Mouse (Mus musculus) cerebellum, adult 2 months (tissue): ENCODE measurements around the gene Chrna1. TPM values are rescaled to one million over a fixed set of nuclear protein-coding genes. Genes with fewer than 3 reads are reported as not detected.

Source experiments
- DNase-seq, 2 experiments: peaks; one replicate each; pipeline ENCODE4 v3.0.0; 2021
- H3K27ac ChIP-seq: fragments of 200-500 bp; 2 replicates; pipeline ENCODE4 v1.5.1; 2012; ENCODE audit warnings: low read length, control low read depth, inconsistent platforms; ENCODE audit not compliant: insufficient read depth
- H3K27me3 ChIP-seq: fragments of 200-500 bp; 2 replicates; pipeline ENCODE4 v1.6.1; 2012; ENCODE audit warnings: inconsistent platforms, mild to moderate bottlenecking, low read length, moderate library complexity; ENCODE audit not compliant: control insufficient read depth, insufficient read depth
- H3K4me1 ChIP-seq: fragments of 200-500 bp; 2 replicates; pipeline ENCODE4 v1.6.1; 2011; ENCODE audit warnings: low read length; ENCODE audit not compliant: control insufficient read depth, insufficient read depth
- H3K4me3 ChIP-seq: fragments of 200-500 bp; replicated peaks from 2 replicates; pipeline ENCODE3; 2011; ENCODE audit warnings: mild to moderate bottlenecking, low read depth, low read length, control low read depth; ENCODE audit not compliant: insufficient read depth
- CTCF ChIP-seq: fragments of 200-500 bp; IDR thresholded peaks from 2 replicates; pipeline ENCODE4 v1.5.1; 2011; ENCODE audit warnings: low read depth, mild to moderate bottlenecking, control low read depth, low read length, moderate library complexity, borderline replicate concordance; ENCODE audit not compliant: insufficient read depth
- POLR2A ChIP-seq: fragments of 200-500 bp; IDR thresholded peaks from 2 replicates; pipeline ENCODE4 v1.6.1; 2011; ENCODE audit warnings: low read length, control low read depth, borderline replicate concordance; ENCODE audit not compliant: insufficient read depth
- WGBS: fragments of 180-500 bp; shearing (Covaris S2); methylation state at CpG from one replicate; pipeline ENCODE4 v1.1.7; 2018; 5-methylcytosine and 5-hydroxymethylcytosine counted together
- polyA plus RNA-seq: library from polyadenylated mRNA; depleted of rRNA; stranded (reverse); fragments of >200 nt; gene quantifications from 2 replicates; pipeline ENCODE4 v1.2.3, GENCODE M21; 2012

Chrna1 gene
- polyA plus RNA-seq, 1 experiment, result 0.08 TPM

- H3K4me1 ChIP-seq, result no peaks in the 10 kb centered on the region; the same call in 1 of the 2 replicates
- TF ChIP-seq CTCF (no peak), POLR2A (no peak)
- no peak overlapping the region for H3K27ac ChIP-seq
- 91% methylated on average over 3 of the region's 3 CpGs for WGBS
- H3K4me3 ChIP-seq, result no peak overlapping the region
- H3K27me3 ChIP-seq, result no peaks in the 10 kb centered on the region
- no peak for DNase-seq
Measured at GRCm38 (mm10) chr2:73609724-73610210, 29.6 kb upstream of the Chrna1 start.

- Histone ChIP-seq H3K27me3 (no peaks in the 10 kb centered on the region), H3K4me3 (no peak overlapping the region), H3K27ac (no peak overlapping the region), H3K4me1 (no peaks in the 10 kb centered on the region; the same call in 1 of the 2 replicates)
- DNase-seq, result no peak
- WGBS, result 48% methylated on average over 5 of the region's 5 CpGs
- TF ChIP-seq CTCF (no peak), POLR2A (no peak)
Measured at GRCm38 (mm10) chr2:73609067-73609723, 29.1 kb upstream of the Chrna1 start.

DNA sequence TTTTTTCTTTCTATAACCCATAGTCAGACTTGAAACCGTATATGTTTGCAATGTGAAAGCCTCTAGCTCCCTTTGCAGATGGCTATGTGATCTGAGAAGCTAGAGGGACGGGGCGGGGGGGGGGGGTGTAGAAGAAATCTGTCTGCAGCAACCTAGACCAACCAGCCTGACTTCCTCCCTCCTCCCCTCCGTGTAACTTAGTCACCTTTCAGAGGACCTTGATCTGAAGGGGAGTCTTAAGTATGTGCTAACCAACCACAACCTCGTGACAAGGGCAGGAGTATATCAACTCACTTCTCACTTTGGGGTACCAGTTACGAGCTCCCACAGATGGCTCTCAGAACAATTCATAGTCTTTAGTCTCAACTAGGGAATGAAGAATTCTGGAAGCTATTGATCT is 28.3 kb upstream of the Chrna1 start:
- WGBS, result 89% methylated on average over 6 of the region's 6 CpGs
- no peaks in the 10 kb centered on the region; the same call in 1 of the 2 replicates for H3K4me1 ChIP-seq
- DNase-seq, result no peak
- no peaks in the 10 kb centered on the region for H3K27me3 ChIP-seq
- no peak overlapping the region for H3K27ac ChIP-seq
- TF ChIP-seq POLR2A (no peak), CTCF (no peak)
- H3K4me3 ChIP-seq, result no peak overlapping the region

GRCm38 (mm10) chr2:73607609-73608008 is 27.5 kb upstream of the Chrna1 start:
- TF ChIP-seq POLR2A (no peak), CTCF (no peak)
- no peak for DNase-seq
- Histone ChIP-seq H3K27ac (no peak overlapping the region), H3K27me3 (no peaks in the 10 kb centered on the region), H3K4me3 (no peak overlapping the region), H3K4me1 (no peaks in the 10 kb centered on the region; the same call in 1 of the 2 replicates)
- WGBS, result 55% methylated on average over 4 of the region's 4 CpGs

- H3K4me3 ChIP-seq, result no peak overlapping the region
- no peaks in the 10 kb centered on the region; the same call in 1 of the 2 replicates for H3K4me1 ChIP-seq
- H3K27me3 ChIP-seq, result no peaks in the 10 kb centered on the region
- 79% methylated on average over 2 of the region's 2 CpGs for WGBS
- no peak overlapping the region for H3K27ac ChIP-seq
- TF ChIP-seq CTCF (no peak), POLR2A (no peak)
- DNase-seq, result no peak
Measured at GRCm38 (mm10) chr2:73607146-73607545, 27.0 kb upstream of the Chrna1 start.

GRCm38 (mm10) chr2:73606616-73607015 is 26.5 kb upstream of the Chrna1 start:
- Histone ChIP-seq H3K4me3 (no peak overlapping the region), H3K4me1 (no peaks in the 10 kb centered on the region; the same call in 1 of the 2 replicates), H3K27me3 (no peaks in the 10 kb centered on the region), H3K27ac (no peak overlapping the region)
- TF ChIP-seq POLR2A (no peak), CTCF (no peak)
- DNase-seq, result no peak
- 97% methylated on average over 6 of the region's 6 CpGs for WGBS

DNA sequence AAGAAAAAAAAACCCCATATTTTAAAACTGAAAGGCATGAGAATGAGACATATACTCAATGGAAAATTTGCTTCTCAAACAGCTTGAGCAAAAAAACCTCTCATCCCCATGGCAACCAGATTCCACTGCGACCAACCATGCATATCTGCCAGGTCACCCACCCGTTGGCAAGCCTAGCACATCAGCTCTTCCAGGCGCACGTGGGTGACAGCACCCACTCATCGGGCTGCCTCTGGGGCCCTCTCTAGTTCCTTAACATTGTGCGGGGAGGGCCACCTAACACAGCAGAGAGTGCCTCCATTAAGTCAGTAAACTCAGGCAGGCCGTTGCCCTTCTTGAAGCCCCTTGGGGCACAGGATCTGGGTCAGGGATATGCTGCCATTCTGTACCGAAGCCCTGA is 24.9 kb upstream of the Chrna1 start:
- WGBS, result 18% methylated on average over 8 of the region's 8 CpGs
- Histone ChIP-seq H3K4me3 (no peak overlapping the region), H3K4me1 (no peaks in the 10 kb centered on the region; the same call in 1 of the 2 replicates), H3K27me3 (no peaks in the 10 kb centered on the region), H3K27ac (no peak overlapping the region)
- TF ChIP-seq CTCF, result no peak
- no peak for DNase-seq

- no peak overlapping the region for H3K4me3 ChIP-seq
- DNase-seq, result no peak
- no peak overlapping the region for H3K27ac ChIP-seq
- no peaks in the 10 kb centered on the region; the same call in 1 of the 2 replicates for H3K4me1 ChIP-seq
- TF ChIP-seq CTCF (no peak), POLR2A (no peak)
- 79% methylated on average over 2 of the region's 2 CpGs for WGBS
- H3K27me3 ChIP-seq, result no peaks in the 10 kb centered on the region
Measured at GRCm38 (mm10) chr2:73604579-73604978, 24.4 kb upstream of the Chrna1 start.
